Mouse (Mus musculus): ENCODE results near the gene Morc3.
"Not testable (repeated sequence)": the region's sequence is repeated elsewhere in the genome, so short reads cannot be mapped to it uniquely, and the experiment has no call there.

Morc3 gene

DNA sequence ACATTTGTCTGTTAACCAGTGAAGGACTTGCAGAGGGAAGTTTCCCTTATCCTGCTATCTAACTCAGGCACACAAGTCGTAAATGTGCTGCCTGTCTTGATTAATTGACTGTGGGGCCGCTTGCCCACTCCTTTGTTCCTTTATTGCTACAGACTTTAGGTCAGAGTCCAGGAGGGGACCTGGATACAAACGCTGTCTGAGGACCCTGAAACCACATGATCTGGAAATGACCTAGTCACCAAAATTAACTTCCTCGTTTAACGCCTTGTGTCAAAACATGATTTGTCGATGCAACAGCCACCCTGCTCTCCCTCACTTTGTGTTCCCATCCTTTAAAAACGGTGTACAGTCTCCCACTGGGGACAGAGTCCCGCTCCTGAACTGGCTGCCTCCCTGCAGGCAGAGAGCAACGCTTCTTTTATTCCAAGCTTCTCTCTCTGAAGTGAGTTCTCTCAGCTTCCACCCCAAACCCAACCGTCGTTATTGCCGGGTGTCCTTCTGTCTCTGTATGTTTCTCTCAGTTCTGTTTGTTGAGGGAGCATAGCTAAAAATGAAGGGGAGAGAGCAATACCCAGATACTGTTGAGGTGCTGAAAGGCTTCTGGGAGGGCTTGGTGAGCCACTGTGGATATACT lies 13.1 kb upstream of the Morc3 start:
- DNase-seq (ENCODE audit: low spot score in 2 of 2), result no peak

DNA sequence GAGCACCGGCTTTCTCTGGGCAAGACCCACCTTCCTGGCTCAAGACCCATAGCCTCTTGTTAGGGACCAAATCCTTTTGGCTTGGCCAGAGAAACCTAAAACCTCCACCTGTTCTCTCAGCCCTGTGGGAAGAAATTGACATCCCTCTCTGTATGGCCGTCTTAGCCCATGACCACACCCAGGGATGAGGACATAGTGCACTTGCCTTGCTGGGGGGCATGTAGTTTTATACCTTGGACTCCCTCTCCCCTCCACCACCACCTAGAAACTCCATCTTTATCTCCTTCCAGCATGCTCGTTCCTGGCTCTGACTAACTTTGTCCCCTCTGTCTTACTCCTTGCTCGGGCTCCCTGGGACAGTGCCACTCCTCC lies 12.6 kb upstream of the Morc3 start:
- DNase-seq (ENCODE audit: low spot score in 2 of 2), result no peak

DNA sequence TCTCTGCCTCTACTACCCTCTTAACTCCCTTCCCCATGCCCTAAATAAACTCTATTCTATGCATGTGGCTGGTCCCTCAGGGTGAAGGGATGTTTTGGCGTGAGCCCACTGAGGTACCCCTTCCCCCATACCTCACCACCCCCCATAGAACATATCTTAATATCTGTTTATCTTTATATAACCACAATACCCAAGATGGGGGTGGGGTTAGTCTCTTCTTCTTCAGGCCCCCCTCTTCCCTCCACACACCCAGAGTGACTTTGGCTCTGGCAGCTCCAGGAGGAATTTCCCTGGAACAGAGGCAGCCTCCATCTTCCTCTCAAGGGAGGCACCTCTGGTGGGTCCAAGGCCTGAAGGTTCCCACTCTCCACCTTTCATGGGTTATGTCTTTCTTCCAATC lies 11.9 kb upstream of the Morc3 start:
- DNase-seq (ENCODE audit: low spot score in 2 of 2), result no peak

DNA sequence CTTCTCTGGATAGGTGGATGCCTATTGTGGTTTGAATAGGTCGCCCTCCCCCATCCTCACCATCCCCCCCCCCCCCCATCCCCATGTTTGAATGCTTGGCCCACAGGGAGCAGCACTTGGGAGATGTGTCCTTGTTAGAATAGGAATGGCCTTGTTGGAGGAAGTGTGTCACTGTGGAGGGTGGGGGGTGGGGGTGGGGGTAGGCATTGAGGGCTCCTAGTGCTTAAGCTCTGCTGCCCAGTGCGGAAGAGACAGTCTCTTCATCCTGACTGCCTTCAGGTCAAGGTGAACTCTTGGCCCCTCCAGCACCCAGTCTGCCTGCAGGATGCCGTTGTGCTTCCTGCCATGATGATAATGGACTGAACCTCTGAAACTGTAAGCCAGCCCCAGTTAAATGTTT lies 10.2 kb upstream of the Morc3 start:
- DNase-seq (ENCODE audit: low spot score in 2 of 2), result no peak

DNA sequence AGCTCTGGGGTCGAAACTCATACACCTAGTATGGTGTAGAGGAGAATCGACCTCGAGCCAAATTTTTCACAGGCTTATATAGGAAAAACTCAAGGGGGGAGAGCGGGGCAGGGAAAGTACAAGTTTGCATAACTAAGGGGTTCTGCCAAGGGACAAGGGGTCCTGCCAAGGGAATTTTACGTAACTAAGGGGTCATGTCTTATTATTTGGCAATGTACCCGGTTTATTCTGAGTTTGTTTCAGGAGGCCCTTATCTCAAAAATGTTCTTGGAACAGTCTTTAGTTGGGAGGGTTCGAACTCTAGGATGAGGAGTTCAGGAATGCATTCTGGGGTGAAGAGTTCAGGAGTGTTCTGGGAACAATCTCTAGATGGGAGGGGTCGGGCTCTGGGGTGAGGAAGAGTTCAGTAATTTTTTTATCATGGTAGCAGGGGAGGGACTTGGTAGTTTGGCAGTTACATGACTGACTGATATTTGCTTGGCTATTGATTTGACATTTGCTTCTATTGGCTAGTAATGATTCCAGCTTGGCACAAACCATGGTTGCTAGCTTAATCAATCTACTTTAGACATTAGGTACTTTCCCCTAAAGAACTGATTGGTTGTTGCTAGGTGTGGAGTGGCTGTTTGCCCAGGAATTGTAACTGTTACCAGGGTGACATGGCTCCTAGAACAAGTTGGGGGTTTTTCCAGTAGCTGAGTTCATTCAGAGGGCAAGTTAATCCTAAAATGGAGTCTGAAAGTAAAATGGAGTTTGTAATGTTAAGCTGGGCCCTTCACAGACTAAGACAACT lies 9.3 kb upstream of the Morc3 start:
- DNase-seq (ENCODE audit: low spot score in 2 of 2), result not testable (repeated sequence)

DNA sequence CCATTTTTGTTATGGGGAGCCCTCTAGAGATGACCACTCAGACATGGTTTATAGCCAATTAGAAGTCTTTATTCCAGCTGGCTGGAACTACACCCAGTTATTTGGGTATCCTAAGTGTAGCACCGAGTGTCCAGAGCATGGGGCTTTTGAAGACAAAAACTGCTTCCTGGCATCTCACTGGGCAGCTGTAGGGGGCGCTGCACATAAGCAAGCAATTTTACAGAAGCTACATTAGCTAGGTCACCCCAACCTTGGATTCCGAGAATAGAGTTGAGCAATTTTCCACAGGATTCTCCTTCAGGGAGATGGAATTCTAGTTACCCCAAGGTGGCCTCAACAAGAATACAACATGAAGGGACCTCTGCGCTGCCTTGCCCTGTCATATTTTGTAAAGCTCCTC lies 7.1 kb upstream of the Morc3 start:
- DNase-seq (ENCODE audit: low spot score in 2 of 2), result no peak

DNA sequence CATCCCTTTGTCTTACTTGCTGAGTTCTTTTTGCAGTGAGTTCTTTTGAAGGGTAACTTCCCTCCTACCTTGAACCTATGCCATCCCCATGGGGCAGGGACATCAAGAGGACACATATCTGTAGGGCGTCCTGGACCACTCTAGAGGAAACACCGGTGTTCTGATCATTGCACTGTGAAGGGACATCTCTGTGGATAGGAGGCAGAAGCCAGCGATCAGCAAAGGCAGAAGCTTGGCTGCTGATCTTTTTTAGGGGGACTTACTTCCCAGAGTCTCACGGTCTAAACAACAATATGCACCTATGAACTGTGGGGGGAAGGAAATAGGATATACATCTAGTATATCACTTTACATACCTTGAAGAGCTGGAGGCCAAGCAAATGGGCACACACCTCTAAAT lies 6.5 kb upstream of the Morc3 start:
- DNase-seq (ENCODE audit: low spot score in 2 of 2), result no peak

DNA sequence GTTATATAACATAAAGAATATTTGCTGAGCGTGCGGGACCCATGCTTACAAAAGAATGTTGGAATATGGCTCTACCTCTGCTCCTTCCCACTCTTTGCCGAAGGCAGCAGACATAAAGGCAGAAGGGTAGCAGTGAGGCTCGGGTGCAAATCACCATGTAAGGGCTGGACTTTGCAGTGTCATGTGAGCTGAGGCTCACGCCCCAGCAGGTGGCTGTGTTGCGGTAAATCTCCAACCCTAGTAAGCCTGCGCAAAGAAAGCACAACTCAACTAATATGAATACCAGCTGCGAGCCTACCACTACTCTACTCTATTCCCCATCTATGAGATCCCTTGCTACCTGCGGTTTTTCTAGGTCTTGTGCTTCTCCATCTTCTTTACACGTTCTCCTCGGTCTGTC lies 5.9 kb upstream of the Morc3 start:
- DNase-seq (ENCODE audit: low spot score in 2 of 2), result no peak

DNA sequence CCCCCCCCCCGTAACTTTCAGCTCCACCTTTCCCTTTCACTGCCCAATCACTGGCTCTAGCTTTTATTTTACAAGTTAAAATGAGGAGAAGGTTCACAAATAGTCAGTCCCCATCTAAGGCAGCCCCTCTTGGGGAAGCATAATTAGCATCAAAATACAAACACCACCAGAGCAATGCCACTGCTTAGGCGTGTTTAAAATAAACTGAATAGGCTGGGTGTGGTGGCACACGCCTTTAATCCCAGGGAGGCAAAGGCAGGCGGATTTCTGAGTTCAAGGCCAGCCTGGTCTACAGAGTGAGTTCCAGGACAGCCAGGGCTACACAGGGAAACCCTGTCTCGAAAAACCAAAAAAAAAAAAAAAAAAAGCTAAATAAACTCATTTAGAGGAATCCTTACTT lies 5.4 kb upstream of the Morc3 start:
- DNase-seq (ENCODE audit: low spot score in 2 of 2), result not testable (repeated sequence)

DNA sequence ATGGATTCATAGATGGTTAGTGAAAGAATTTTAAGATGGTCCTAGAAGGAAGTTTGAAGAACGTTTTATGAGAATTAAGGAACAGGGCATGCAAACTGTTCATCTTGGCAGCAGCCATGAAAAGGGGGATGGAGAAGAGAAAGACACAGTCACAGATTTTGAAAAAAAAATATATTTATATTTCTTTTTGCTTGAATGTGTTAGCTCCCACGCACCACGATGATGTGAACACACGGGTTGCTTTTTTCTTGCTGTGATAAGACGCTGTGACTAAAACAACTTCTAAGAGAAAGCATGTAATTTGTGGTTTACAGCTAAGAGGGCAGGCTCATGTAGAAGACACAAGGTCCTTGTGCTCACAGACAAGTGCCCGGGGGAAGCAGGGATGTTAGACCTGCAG lies 5.0 kb upstream of the Morc3 start:
- DNase-seq (ENCODE audit: low spot score in 2 of 2), result no peak

DNA sequence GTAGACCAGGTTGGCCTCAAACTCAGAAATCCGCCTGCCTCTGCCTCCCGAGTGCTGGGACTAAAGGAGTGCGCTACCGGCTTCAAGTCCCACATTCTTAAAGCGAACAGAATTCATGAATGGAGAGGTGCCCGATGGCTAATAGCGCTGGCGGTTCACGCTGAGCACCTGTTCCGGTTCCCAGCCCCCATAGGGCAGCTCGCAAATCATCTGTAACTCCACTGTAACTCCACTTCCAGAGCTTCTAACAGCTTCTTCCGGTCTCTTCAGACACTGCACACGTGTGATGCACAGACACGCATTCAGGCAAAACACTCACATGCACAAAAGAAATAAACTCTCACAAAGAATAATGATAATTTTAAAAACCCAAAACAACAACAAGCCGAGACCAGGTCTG lies 2.4 kb upstream of the Morc3 start:
- no peak for DNase-seq (ENCODE audit: low spot score in 2 of 2)

DNA sequence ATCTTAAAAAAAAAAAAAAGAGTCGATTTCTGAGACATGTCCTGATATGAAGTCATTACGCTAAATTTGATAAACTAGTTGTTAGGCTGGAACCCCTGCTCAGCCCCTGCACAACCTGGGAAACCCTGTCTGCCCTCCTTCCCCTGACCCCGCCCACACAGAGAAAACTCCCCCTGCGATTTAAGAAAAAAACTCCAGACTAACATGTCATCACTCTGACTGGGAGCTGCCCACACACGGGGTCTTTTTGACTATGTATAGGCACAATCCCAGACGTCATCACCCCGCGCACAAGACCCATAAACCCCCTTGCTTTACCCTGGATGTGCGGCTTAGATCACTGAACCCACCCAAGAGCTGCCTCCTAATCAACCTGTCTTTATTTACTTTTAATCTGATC lies 1.9 kb upstream of the Morc3 start:
- DNase-seq (ENCODE audit: low spot score in 2 of 2), result no peak

DNA sequence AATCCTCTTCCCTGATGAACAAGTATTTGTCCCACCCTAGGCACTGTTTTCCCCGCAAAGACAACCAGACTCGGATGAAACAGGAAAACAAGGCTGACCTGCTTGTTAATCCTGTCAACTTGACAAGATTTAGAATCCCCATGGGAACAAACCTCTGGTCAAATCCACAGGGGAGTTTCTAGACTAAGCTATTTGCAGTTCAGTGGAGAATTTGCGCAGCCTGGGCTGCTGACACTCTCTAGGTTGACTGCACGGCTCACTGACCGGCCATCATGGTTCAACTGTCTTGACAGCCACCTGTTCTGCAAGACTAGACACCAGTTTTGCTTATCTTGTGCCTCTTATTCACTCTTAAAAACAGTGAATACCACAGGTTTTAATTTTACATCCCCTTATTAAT lies 1.0 kb upstream of the Morc3 start:
- no peak for DNase-seq (ENCODE audit: low spot score in 2 of 2)

DNA sequence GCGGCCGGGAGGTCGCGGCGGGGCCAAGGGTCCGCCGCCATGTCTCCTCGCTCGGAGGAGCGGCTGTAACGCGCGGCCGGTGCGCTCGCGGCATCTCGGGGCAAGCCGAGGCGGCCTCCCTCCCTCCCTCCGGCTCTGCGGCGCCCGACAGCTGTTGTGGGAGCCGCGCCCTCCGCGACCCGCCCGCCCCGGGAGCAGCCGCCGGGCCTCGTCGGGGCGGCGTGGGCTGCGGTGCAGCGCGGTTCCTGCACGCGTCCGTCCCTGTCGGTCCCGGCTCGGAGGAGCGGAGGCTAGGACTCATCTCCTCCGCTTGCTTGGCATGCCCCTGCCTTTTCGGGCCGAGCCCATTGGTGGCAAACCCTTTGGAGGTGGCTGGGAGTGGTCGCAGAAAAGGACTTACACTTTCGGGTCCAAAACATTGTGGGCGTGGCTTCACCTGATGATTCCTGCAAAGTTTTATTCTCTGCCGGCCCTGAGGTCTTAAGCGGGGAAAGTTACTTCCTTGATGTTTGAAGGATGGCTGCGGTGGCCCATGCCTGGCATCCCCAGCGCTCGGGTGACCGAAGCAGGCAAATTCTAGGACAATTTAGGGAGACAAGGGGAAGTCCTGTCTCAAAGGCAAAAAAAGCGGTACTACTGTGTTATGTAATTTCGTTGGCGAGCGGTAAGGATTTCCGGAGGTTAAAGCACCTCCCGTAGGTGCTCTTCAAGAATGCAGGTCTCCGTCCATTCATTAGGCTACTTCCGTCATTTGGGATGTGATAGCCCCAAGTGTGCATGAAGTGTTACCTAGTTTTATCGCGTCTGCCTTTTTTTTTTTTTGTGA lies 743 bp downstream of the Morc3 start:
- peak; percentile 40 to 55 for DNase-seq (ENCODE audit: low spot score in 2 of 2)

DNA sequence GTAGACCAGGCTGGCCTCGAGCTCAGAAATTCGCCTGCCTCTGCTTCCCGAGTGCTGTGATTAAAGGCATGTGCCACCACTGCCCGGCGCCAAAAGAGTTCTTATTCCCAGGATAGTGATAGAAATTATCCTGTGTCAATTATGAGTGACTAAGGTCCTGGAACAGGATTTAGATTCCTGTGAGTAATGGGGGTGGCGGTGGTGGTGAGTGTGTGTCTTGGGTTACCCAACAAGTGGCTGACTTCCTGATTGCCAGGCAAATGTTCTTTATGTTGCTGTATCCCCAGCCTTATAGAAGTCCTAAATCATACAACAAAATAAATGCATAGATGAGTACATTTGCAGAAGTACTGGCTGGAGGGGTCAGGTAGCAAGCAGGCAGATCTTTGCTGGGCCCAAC lies 1.6 kb downstream of the Morc3 start:
- no peak for DNase-seq (ENCODE audit: low spot score in 2 of 2)

DNA sequence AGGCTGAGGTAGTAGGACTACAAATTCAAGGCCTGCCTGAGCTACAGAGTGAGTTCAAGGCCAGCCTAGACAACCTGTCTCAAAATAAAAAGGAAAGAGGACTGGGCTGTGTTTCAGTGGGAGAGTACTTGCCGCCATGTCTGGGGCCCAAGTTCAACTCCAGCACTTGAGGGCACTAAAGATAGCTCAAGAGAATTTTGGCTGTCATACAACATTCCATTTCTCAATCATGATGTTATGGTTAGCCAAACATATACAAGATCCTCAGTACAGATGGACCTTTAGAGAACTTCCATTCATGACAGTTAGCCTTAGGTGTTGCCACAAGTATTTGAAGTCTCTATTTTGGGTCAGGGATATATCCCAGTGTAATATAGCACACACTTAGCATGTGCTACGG lies 2.2 kb downstream of the Morc3 start:
- DNase-seq (ENCODE audit: low spot score in 2 of 2), result no peak

DNA sequence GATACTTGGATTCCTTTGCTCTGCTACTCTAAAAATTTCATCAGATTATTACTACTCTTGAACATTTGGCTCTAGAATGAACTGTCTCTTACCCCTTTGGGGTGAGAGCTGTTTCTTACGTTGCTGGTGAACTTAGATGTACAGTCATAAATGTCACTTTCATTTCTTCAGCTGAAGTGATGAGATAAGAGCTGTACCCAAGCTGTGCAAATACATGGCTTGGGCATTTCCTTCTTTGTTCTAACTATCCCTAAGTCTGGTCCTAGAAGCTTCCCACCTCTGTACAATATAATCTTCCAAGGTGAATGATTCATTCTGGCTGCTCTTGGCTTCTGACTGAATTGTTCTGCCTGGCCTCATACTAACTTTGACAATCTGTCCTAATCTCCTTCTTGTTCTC lies 7.1 kb downstream of the Morc3 start:
- no peak for DNase-seq (ENCODE audit: low spot score in 2 of 2)

DNA sequence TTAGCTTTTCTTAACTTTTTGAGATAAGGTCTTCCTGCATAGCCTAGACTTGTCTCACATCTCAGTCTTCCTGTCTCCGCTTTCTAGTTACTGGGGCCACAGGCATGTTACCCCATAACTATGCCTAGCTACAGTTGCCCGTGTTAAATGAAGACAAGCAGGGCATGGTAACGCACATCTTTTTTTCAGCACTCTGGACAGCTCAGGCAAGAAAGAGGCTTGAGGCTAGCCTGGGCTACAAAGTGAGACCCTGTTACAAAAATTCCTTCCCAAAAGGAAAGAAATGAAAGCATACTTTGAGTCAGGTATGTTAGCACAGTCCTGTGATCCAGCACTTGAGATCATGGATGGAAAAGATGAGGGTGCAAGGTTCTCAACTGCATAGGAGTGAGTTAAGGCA lies 18.6 kb downstream of the Morc3 start:
- no peak for DNase-seq (ENCODE audit: low spot score in 2 of 2)

DNA sequence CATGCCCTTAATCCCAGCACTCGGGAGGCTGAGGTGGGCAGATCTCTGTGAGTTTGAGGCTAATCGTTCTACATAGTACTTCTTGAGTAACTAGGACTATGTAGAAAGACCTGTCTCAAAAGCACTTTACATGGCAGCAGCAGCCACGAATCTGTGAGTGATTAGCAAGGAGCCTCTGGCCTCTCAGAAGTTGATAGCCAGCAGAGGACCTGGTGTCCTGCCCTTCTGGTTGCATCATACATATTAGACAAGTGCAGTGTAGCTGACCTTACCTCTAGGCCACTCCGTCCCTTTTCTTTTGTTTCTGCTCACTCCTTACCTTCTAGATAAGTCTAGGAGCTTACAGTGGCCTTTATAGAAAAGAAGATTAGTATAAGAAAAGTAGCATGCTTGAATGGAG lies 28.0 kb downstream of the Morc3 start:
- no peak for DNase-seq (ENCODE audit: low spot score in 2 of 2)

DNA sequence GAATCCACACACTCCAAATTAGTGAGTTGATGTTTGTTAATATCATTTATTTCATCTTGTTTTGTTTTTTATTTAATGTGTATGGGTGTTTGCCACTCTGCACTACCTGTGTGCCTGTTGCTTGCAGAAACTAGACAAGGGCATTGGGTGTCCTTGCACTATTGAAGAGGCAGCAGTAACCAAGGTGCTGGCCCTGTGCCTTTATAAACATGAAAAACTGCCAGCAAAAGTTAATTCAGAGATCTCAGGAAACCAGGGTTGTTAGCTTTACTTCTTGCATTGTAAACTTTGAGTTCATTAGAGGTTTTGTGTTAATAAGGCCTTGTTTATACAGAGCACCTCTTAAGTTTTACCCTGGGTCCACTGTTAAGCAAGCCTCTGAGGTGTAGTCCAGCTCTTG lies 28.8 kb downstream of the Morc3 start:
- no peak for DNase-seq (ENCODE audit: low spot score in 2 of 2)

DNA sequence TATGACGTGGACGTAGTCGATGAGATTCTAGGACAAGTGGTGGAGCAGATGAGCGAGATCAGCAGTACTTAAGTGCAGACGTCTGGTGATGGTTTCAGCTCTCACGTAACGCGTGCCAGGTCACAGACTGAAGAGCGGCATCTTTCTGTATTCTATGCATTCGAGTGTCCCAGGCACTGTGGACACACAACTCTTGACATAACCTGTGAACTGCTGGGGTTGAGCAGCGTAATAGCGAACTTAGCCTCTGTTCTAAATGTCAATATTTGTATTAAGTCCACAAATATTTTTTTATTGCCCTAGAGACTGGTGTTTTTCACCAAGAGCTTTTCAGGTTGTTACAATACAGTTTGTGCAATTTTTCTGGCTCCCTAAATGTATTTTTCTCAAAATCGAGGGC lies 42.9 kb downstream of the Morc3 start:
- no peak for DNase-seq (ENCODE audit: low spot score in 2 of 2)

DNA sequence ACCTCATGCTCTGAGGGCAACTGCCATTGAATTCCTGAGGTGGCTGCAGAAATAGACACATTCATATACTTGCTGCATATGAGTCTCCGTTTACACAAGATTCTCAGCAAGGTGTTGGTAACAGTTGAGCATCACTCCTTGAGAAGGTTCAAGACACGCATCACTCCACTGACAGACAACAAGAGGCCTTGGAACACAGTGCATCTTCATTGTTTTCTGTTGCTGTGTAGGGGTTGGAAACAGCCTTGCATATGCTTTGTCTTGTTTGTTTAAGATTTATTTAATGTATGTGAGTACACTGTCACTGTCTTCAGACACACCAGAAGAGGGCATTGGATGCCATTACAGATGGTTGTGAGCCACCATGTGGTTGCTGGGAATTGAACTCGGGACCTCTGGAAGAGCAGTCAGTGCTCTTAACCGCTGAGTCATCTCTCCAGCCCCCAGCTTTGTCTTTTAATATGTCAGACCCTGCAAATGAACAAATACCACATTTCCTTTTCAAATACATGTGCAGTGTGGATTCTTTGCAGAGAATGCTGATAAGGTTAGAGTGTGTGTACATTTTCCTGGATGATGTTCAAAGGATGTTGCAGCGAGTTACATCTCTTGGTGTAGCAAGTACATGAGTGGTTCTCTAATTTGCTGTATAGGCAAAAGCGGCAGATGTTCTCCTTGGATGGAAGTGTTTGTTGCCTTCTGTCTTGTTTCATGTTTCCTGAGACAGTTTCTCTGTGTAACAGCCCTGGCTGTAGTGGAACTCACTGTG lies 45.9 kb downstream of the Morc3 start:
- no peak for DNase-seq (ENCODE audit: low spot score in 2 of 2)
